Mouse (Mus musculus): ENCODE measurements at regions not wholly inside any gene's neighbourhood (a gene's known extent, or its start where the extent isn't known, plus 50 kb on each side); places are given as distances from the start of the nearest gene placed in this dataset.
"Not testable (repeated sequence)": the region's sequence is repeated elsewhere in the genome, so short reads cannot be mapped to it uniquely, and the experiment has no call there.

DNA sequence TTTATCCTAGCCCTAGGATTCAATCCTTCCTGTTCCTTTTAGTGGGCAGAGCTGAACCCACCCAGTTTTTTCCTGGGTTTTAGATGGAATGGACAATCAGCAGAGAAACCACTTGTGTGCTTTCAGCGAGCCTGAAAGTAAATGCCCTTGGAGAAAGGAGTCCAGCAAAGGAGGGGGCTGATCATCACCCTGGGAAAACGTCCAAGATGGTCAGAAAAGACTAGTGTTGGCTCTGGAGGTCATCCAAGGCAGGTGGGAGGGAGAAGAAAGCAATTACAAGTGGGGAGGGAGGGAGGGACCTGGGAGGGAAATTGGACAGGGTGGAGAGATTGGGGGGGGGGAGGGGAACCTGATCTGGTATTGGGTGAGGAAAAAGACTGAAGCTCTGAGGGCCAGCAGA, 55.6 kb upstream of the Zfp366 start:
- Histone ChIP-seq H3K4me1 (replicated peaks) (peaks cover 20% of the 10 kb centered on the region), H3K4me2 (no peak overlapping the region), H3K27ac (ENCODE audit: poor library complexity, severe bottlenecking) (no peak overlapping the region), H3K9me3 (replicated peaks) (peaks cover 5% of the 10 kb centered on the region), H3K9ac (no peak overlapping the region), H3K4me3 (no peak overlapping the region), H3K27me3 (replicated peaks) (no peaks in the 10 kb centered on the region), H3K36me3 (no peaks in the 10 kb centered on the region)
- WGBS, result 51% methylated on average over 2 of the region's 2 CpGs
- ATAC-seq (ENCODE audit: insufficient number of reproducible peaks, low FRiP score), result no peak

DNA sequence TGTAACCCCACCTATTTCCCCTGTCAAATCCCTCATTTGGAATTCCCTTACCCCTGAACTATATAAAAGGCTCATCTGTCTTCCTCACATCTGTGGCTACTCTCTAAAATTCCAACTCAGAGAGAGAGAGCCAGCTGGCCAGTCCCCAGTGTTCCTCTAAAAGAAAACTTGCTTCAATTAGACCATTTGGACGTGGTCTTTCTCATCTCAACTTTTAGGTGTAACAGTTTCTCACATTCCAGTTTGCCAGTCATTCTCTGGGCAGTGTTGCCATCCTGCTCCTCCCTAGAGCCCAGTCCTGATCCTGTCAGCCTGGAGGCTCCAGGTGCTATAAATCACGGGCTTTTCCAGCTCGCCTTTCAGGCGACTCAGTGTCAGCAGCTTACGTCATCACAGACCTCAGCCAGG, 56.3 kb upstream of the Zfp366 start:
- WGBS, result 72% methylated on average over 5 of the region's 5 CpGs
- no peak overlapping the region for H3K27ac ChIP-seq (ENCODE audit: poor library complexity, severe bottlenecking)
- ATAC-seq (ENCODE audit: insufficient number of reproducible peaks, low FRiP score), result no peak
- no peaks in the 10 kb centered on the region for H3K36me3 ChIP-seq
- peaks cover 5% of the 10 kb centered on the region for H3K9me3 ChIP-seq (replicated peaks)
- H3K27me3 ChIP-seq (replicated peaks), result no peaks in the 10 kb centered on the region
- no peak overlapping the region for H3K9ac ChIP-seq
- no peak overlapping the region for H3K4me2 ChIP-seq
- peaks cover 24% of the 10 kb centered on the region for H3K4me1 ChIP-seq (replicated peaks)
- no peak overlapping the region for H3K4me3 ChIP-seq

DNA sequence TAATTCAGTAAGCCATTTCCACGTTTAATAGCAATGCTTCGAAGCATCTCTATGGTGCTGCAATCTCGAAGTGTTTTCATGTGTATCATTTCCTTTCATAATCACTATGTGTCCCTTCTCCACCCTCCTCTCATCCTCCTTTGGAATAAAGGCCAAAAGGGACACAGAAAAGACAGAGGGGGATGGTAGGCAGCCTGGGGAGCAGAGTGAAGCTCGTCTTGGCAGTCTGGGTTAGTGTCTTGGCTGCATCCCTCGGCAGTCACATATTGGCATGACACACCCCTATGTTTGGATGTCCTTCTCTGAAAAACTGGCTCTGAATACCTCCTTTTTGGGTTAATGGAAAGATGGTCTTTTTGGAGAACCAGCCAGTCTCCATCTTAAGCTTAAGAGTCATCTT, 56.9 kb upstream of the Zfp366 start:
- Histone ChIP-seq H3K27ac (ENCODE audit: poor library complexity, severe bottlenecking) (no peak overlapping the region), H3K9ac (no peak overlapping the region), H3K27me3 (replicated peaks) (no peaks in the 10 kb centered on the region), H3K36me3 (no peaks in the 10 kb centered on the region), H3K4me3 (no peak overlapping the region), H3K4me2 (no peak overlapping the region), H3K9me3 (replicated peaks) (peaks cover 5% of the 10 kb centered on the region), H3K4me1 (replicated peaks) (peaks cover 24% of the 10 kb centered on the region)
- no peak for ATAC-seq (ENCODE audit: insufficient number of reproducible peaks, low FRiP score)
- WGBS, result 80% methylated on average over 5 of the region's 5 CpGs

DNA sequence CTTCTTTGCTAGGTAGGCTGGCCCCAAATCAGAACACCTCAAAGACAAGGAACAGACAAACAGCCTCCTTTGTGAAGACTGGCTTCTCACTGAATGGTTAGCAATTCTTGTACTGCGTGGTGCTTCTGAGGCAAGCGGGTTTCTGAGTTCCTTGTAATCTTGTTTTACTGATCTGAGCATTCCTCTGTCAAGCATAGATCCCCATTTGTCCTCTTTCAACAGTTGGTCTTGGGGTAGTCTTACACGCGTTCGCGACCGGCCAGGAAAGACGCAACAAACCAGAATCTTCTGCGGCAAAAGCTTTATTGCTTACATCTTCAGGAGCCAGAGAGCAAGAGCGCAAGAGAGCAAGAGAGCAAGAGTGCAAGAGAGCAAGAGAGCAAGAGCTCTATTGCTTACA, 57.7 kb upstream of the Zfp366 start:
- H3K4me3 ChIP-seq; H3K27me3 ChIP-seq (replicated peaks); H3K27ac ChIP-seq (ENCODE audit: poor library complexity, severe bottlenecking); H3K9me3 ChIP-seq (replicated peaks); ATAC-seq (ENCODE audit: insufficient number of reproducible peaks, low FRiP score); H3K36me3 ChIP-seq; H3K4me2 ChIP-seq; H3K9ac ChIP-seq: not testable (repeated sequence)
- WGBS, result 95% methylated on average over 10 of the region's 10 CpGs
- peaks cover 24% of the 10 kb centered on the region for H3K4me1 ChIP-seq (replicated peaks)

DNA sequence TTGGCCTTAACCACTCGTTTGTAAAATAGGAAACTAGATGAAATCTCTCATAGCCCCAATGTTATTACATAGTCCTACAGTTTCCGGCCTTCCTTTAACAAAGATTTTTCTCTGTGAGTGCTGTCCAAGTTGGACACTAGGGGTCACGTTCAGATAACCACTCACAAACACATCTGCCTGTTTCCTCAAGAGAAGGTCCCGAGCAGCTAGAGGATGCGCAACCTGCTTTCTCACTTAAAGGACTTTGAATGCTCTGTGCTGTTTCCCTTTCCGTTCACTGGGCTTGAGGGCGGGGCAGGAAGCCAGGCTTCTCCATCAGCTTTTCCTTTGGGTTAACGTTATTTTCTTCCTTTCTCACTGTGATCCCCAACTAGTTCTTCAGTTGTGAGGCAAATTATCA, 58.1 kb upstream of the Zfp366 start:
- Histone ChIP-seq H3K27me3 (replicated peaks) (no peaks in the 10 kb centered on the region), H3K36me3 (no peaks in the 10 kb centered on the region), H3K9me3 (replicated peaks) (peaks cover 5% of the 10 kb centered on the region), H3K27ac (ENCODE audit: poor library complexity, severe bottlenecking) (no peak overlapping the region), H3K4me2 (no peak overlapping the region), H3K4me1 (replicated peaks) (peaks cover 24% of the 10 kb centered on the region), H3K9ac (no peak overlapping the region), H3K4me3 (no peak overlapping the region)
- ATAC-seq (ENCODE audit: insufficient number of reproducible peaks, low FRiP score), result no peak
- WGBS, result 70% methylated on average over 8 of the region's 8 CpGs

DNA sequence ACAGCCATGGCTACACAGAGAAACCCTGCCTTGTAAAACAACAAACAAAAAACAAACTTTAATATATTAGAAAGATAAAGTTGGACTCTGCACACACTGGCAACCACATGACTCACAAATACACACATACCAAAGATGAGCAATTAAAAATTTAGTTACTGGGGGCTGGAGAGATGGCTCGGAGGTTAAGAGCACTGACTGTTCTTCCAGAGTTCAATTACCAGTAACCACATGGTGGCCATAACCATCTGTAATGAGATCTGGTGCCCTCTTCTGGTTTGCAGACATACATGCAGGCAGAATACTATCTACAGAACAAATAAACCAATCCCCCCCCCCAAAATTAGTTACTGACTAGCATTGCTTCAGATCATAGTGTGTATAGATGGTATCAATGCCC, 58.7 kb upstream of the Zfp366 start:
- no peak for ATAC-seq (ENCODE audit: insufficient number of reproducible peaks, low FRiP score)
- H3K9me3 ChIP-seq (replicated peaks), result peaks cover 5% of the 10 kb centered on the region
- peaks cover 24% of the 10 kb centered on the region for H3K4me1 ChIP-seq (replicated peaks)
- no peak overlapping the region for H3K4me3 ChIP-seq
- H3K4me2 ChIP-seq, result no peak overlapping the region
- H3K27me3 ChIP-seq (replicated peaks), result no peaks in the 10 kb centered on the region
- H3K36me3 ChIP-seq, result no peaks in the 10 kb centered on the region
- H3K27ac ChIP-seq (ENCODE audit: poor library complexity, severe bottlenecking), result no peak overlapping the region
- no peak overlapping the region for H3K9ac ChIP-seq
- 77% methylated on average over 1 of the region's 1 CpGs for WGBS

DNA sequence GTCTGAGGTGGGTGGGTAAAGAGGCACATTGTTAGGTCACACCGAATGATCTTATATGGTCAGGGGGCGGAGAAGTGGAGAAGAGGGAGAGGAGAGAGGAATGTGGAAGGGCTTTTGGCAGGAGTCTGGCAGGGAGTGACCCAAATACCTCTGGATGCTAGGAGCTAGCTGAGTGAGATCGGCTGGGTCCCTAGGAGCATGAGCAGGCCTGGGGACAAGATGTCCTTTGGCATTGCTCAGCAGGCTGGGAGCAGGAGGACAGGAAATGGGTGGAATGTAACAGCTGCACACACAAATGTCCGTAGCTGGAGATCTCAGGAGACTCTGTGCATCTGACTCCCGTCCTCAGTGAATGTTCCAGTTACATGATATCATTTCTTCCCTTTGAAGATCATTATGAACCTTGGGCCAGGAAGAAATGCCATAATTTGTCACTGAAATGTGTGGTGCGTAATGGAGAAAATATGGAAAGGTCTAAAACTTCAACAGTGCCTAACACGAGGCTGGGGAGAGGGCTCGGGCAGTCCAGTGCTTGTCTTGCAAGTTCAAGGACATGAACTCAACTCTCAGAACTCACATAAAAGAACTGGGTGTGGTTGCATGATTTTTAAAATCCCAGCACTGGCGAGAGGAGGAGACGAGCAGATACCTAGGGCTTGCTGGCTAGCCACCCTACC, 59.6 kb upstream of the Zfp366 start:
- 53% methylated on average over 10 of the region's 10 CpGs for WGBS
- H3K4me1 ChIP-seq (replicated peaks), result peaks cover 24% of the 10 kb centered on the region
- no peak overlapping the region for H3K4me2 ChIP-seq
- no peak; the same call in 1 of the 2 replicates for ATAC-seq (ENCODE audit: insufficient number of reproducible peaks, low FRiP score)
- H3K36me3 ChIP-seq, result no peaks in the 10 kb centered on the region
- no peaks in the 10 kb centered on the region for H3K9me3 ChIP-seq (replicated peaks)
- no peak overlapping the region for H3K4me3 ChIP-seq
- H3K9ac ChIP-seq, result no peak overlapping the region
- no peaks in the 10 kb centered on the region for H3K27me3 ChIP-seq (replicated peaks)
- no peak overlapping the region for H3K27ac ChIP-seq (ENCODE audit: poor library complexity, severe bottlenecking)

DNA sequence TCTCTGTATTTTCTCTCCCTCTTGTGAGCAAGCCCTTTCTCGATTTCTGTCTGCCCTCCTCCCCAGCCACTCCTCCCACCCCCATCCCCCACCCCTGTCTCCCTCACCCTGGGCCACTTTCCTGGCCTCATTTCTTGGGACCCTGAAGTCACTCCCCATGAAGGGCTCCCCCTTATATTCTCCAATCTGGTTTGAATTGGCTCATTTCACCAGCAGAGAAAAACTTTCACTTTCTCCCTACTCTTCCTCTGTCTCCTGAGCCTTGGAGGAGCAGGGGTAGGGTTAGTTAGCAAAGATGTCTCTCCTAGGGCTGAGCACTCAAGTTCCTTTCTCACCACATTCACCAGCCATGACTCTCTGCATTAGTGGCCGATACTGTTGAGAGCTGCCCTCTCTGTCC, 60.5 kb upstream of the Zfp366 start:
- peaks cover 24% of the 10 kb centered on the region for H3K4me1 ChIP-seq (replicated peaks)
- H3K9ac ChIP-seq, result no peak overlapping the region
- no peak overlapping the region for H3K4me3 ChIP-seq
- 40% methylated on average over 2 of the region's 2 CpGs for WGBS
- ATAC-seq (ENCODE audit: insufficient number of reproducible peaks, low FRiP score), result no peak
- no peak overlapping the region for H3K27ac ChIP-seq (ENCODE audit: poor library complexity, severe bottlenecking)
- H3K36me3 ChIP-seq, result no peaks in the 10 kb centered on the region
- 0 out of 2 replicates have a peak, but pooled peaks cover under 1% of the 10 kb centered on the region for H3K27me3 ChIP-seq (replicated peaks)
- H3K4me2 ChIP-seq, result no peak overlapping the region
- H3K9me3 ChIP-seq (replicated peaks), result no peaks in the 10 kb centered on the region

DNA sequence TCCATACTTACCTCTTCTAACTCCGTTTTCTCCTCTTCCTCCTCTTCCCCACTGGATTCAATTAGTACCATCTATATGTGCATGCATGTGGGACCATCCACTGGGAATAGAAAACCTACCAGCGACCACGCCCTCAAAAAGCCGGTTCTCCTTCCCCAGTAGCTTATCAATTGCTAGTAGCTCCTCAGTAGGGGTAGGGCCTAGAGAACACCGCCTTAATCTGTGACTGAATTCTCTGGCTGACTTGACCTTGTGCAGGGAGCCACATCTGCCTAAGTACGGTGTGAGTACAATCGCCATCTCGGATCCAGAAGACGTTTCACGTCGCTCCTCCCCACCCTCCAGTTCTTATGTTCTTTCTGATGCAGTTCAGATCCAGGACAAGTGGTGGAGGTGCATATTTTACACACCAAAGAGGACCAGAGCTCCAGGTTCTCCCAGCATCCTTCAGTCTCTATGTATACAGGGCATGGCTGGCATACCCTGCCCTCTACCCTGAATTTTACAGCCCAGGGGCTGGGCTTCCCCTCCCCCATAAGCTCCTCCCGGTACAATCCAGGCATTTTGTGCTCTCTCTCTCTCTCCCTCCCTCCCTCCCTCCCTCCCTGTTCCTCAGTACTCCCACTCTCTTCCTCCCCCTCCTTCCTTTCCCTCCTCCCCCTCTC, 61.0 kb upstream of the Zfp366 start:
- no peak overlapping the region for H3K4me3 ChIP-seq
- no peak overlapping the region for H3K27ac ChIP-seq (ENCODE audit: poor library complexity, severe bottlenecking)
- H3K36me3 ChIP-seq, result no peaks in the 10 kb centered on the region
- H3K9ac ChIP-seq, result no peak overlapping the region
- H3K27me3 ChIP-seq (replicated peaks), result 0 out of 2 replicates have a peak, but pooled peaks cover 6% of the 10 kb centered on the region
- H3K4me2 ChIP-seq, result no peak overlapping the region
- WGBS, result 70% methylated on average over 12 of the region's 12 CpGs
- ATAC-seq (ENCODE audit: insufficient number of reproducible peaks, low FRiP score), result no peak; the same call in 1 of the 2 replicates
- H3K4me1 ChIP-seq (replicated peaks), result peaks cover 20% of the 10 kb centered on the region
- no peaks in the 10 kb centered on the region for H3K9me3 ChIP-seq (replicated peaks)

DNA sequence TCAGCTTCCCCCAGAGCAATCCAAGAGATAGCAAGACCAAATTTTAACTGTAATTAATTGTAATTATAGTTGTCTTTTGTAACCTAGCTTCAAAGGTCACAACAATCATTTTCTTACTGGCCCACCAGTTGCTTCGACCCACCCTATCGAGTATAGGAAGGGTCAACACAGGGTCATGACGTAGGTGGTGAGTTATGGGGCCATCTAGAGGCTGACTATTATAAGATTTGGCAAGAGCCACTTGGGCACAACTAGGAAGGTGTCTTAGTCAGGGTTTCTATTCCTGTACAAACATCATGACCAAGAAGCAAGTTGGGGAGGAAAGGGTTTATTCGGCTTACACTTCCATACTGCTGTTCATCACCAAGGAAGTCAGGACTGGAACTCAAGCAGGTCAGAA, 62.1 kb upstream of the Zfp366 start:
- 82% methylated on average over 4 of the region's 4 CpGs for WGBS
- H3K4me3 ChIP-seq; H3K9ac ChIP-seq; H3K36me3 ChIP-seq; H3K27ac ChIP-seq (ENCODE audit: poor library complexity, severe bottlenecking); H3K9me3 ChIP-seq (replicated peaks); H3K4me2 ChIP-seq; ATAC-seq (ENCODE audit: insufficient number of reproducible peaks, low FRiP score): not testable (repeated sequence)
- Histone ChIP-seq H3K4me1 (replicated peaks) (peaks cover 20% of the 10 kb centered on the region), H3K27me3 (replicated peaks) (peaks cover 14% of the 10 kb centered on the region)

DNA sequence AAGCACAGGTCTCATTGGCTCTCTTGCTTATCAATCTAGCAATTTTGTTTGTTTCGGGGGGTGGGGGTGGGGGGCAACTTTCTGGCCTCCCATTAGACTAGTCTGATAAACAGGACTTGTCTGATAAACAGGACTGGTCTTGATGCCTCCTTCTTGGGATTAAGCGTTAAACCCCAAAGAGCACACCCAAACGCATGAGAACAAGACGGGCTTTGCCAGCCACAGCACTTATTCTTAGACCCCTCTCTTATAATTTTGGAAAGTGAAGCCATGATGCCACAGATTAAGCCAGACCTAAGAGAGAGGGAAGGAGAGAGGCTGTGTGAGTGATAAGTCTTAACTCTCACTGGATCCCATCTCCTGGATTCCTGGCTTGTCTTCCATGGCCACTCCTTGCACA, 63.5 kb upstream of the Zfp366 start:
- Histone ChIP-seq H3K27ac (ENCODE audit: poor library complexity, severe bottlenecking) (no peak overlapping the region), H3K4me1 (replicated peaks) (peaks cover 20% of the 10 kb centered on the region), H3K27me3 (replicated peaks) (peaks cover 14% of the 10 kb centered on the region), H3K9me3 (replicated peaks) (no peaks in the 10 kb centered on the region), H3K4me3 (no peak overlapping the region), H3K4me2 (no peak overlapping the region), H3K9ac (no peak overlapping the region), H3K36me3 (no peaks in the 10 kb centered on the region)
- ATAC-seq (ENCODE audit: insufficient number of reproducible peaks, low FRiP score), result no peak
- WGBS, result 93% methylated on average over 4 of the region's 4 CpGs

DNA sequence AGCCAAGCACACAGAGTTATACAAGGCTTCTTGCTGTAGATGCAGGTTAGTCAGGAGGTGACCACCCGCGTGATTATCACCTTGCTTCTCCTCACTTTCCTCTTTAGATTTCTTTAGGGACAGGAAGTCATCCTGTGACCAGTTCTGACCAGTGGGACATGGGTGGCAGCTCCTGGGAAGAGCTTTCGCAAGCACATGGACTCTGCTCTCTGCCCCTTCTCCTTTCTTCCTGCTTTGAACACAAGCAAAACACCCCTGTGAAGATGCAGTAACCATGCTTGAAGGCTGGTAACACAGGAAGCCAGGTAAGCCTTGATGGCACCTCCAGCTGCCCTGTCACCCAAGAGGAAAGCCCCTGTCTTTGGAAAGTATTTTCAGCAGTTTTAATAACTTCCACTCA, 64.7 kb upstream of the Zfp366 start:
- ATAC-seq (ENCODE audit: insufficient number of reproducible peaks, low FRiP score), result no peak
- 90% methylated on average over 3 of the region's 3 CpGs for WGBS
- H3K36me3 ChIP-seq, result no peaks in the 10 kb centered on the region

More for the DNA sequence above, 64.7 kb upstream of the Zfp366 start:
- Histone ChIP-seq H3K4me3 (no peak overlapping the region), H3K27ac (ENCODE audit: poor library complexity, severe bottlenecking) (no peak overlapping the region), H3K4me2 (no peak overlapping the region), H3K9me3 (replicated peaks) (no peaks in the 10 kb centered on the region), H3K9ac (no peak overlapping the region), H3K27me3 (replicated peaks) (peaks cover 14% of the 10 kb centered on the region), H3K4me1 (replicated peaks) (peaks cover 13% of the 10 kb centered on the region)
